ENCODE assay signal across 20 mouse cellular contexts in genomic region chrX:101063503-101063902, GRCm38 (mm10). TPM values are rescaled to one million over a fixed set of nuclear protein-coding genes. Genes with fewer than 3 reads are reported as not detected.
A peak's percentile ranks its signal among the peaks of the same experiment; 100 is the strongest.
DNase-seq lines count a peak whose midpoint lies in the region; ATAC-seq lines count a peak whose summit lies in the region.
"Had no signal": no experiment of that assay in that cellular context is flagged by ENCODE, and none has a peak within 500 bp of the region (broad histone marks: within the 10 kb centered on the region; RNA-seq: fewer than 3 reads in every experiment).

No protein-coding gene starts in this region.

- DNase-seq in cerebellum, adult 9-11 months, result peak; percentile 2
- peak; percentile 29 for DNase-seq in layer of hippocampus, adult 9-11 months
- no peak for DNase-seq in layer of hippocampus, adult 11-12 months (ENCODE audit: low spot score)
- DNase-seq in adrenal gland, postnatal 14 days, result peak; percentile 17
- no peak for DNase-seq in yolk sac, embryonic 10.5 days (ENCODE audit: low spot score)
- DNase-seq in thymus, postnatal 0 days (ENCODE audit: low spot score), result no peak
- DNase-seq: kidney, adult 18-20 months; kidney, postnatal 4 days; right cerebral cortex, adult 18-20 months had no signal

- H3K4me1 ChIP-seq in forebrain, embryonic 16.5 days (replicated peaks; ENCODE audit: control insufficient read depth, insufficient read depth, low read length), result no peaks in the 10 kb centered on the region
- H3K4me1 ChIP-seq: embryonic facial prominence, embryonic 13.5 days; liver, embryonic 12.5 days; neural tube, embryonic 15.5 days had no signal

- H3K4me2 ChIP-seq in forebrain, embryonic 16.5 days (ENCODE audit: low read length), result no peak overlapping the region
- H3K4me2 ChIP-seq: embryonic facial prominence, embryonic 13.5 days; hindbrain, embryonic 14.5 days; liver, embryonic 12.5 days; neural tube, embryonic 15.5 days had no signal

- H3K9ac ChIP-seq in forebrain, embryonic 16.5 days (replicated peaks; ENCODE audit: low read depth, low read length), result no peak overlapping the region
- H3K9ac ChIP-seq: embryonic facial prominence, embryonic 13.5 days; hindbrain, embryonic 14.5 days; liver, embryonic 12.5 days; neural tube, embryonic 15.5 days had no signal

- no peaks in the 10 kb centered on the region for H3K9me3 ChIP-seq in forebrain, embryonic 16.5 days (ENCODE audit: control insufficient read depth, low read length)
- H3K9me3 ChIP-seq: embryonic facial prominence, embryonic 13.5 days; liver, embryonic 12.5 days; neural tube, embryonic 15.5 days had no signal

- no peak overlapping the region for H3K27ac ChIP-seq in forebrain, embryonic 16.5 days (ENCODE audit: low read length)
- H3K27ac ChIP-seq: embryonic facial prominence, embryonic 13.5 days; hindbrain, embryonic 14.5 days; liver, embryonic 12.5 days; neural tube, embryonic 15.5 days had no signal

- no peak for ATAC-seq in cerebellum, adult (ENCODE audit: insufficient number of reproducible peaks, low FRiP score, low TSS enrichment)
- peak; percentile 86 for ATAC-seq in forebrain, embryonic 16.5 days
- ATAC-seq: activated CD4-positive, CD25-positive, alpha-beta regulatory T cell, adult 4 months; CD4-positive, CD25-positive, alpha-beta regulatory T cell, adult 4 months; liver, embryonic 12.5 days; lung, postnatal 0 days had no signal

- H3K4me3 ChIP-seq in forebrain, embryonic 16.5 days (replicated peaks; ENCODE audit: low read length), result no peak overlapping the region
- H3K4me3 ChIP-seq: embryonic facial prominence, embryonic 13.5 days; liver, embryonic 12.5 days; neural tube, embryonic 15.5 days had no signal

- 35% methylated on average over 2 of the region's 2 CpGs for WGBS in forebrain, embryonic 16.5 days

- no peaks in the 10 kb centered on the region for H3K27me3 ChIP-seq in forebrain, embryonic 16.5 days (replicated peaks; ENCODE audit: control insufficient read depth, insufficient read depth, low read length)
- H3K27me3 ChIP-seq: liver, embryonic 12.5 days; neural tube, embryonic 15.5 days had no signal

- H3K36me3 ChIP-seq in forebrain, embryonic 16.5 days (ENCODE audit: control insufficient read depth, insufficient read depth), result no peaks in the 10 kb centered on the region
- H3K36me3 ChIP-seq: embryonic facial prominence, embryonic 13.5 days; liver, embryonic 12.5 days; neural tube, embryonic 15.5 days had no signal

RNA-seq across cellular contexts. Expression of gene Tex11, which starts 4.0 kb away (rescaled TPM):
- not detected in 2 replicates for total RNA-seq in adrenal gland, postnatal 14 days (2021)
- polyA plus RNA-seq in forebrain, embryonic 16.5 days (2015; fragmentation: Nextera tagmentation; extraction: Ambion mirVana), result 0.06 TPM in 1 of 2 replicates, not detected in the other
- polyA plus RNA-seq in thymus, postnatal 0 days (2015; fragmentation: Nextera tagmentation; extraction: Ambion mirVana), result 0.10 and 2.3 TPM in 2 replicates
- total RNA-seq: megakaryocyte-erythroid progenitor cell, adult 5-6 weeks had no signal
- polyA plus RNA-seq: CD4-positive, CD25-positive, alpha-beta regulatory T cell, adult 4 months; gonadal fat pad, adult 2 months had no signal

RNA-seq across cellular contexts. Expression of gene Slc7a3, which starts 22.3 kb away (rescaled TPM):
- total RNA-seq in adrenal gland, postnatal 14 days (2021), result 0.48 and 0.64 TPM in 2 replicates
- polyA plus RNA-seq in forebrain, embryonic 16.5 days (2015; fragmentation: Nextera tagmentation; extraction: Ambion mirVana), result 2.1 and 5.1 TPM in 2 replicates
- 0.55 and 0.84 TPM in 2 replicates for polyA plus RNA-seq in thymus, postnatal 0 days (2015; fragmentation: Nextera tagmentation; extraction: Ambion mirVana)
- polyA plus RNA-seq: activated CD4-positive, CD25-positive, alpha-beta regulatory T cell, adult 4 months had no signal

Comparison
In these comparisons a context has a peak if more than half of its experiments do, and no peak if none do; other contexts are left out.
1. DNase-seq: peak in cerebellum, adult 9-11 months (single experiment), layer of hippocampus, adult 9-11 months (single experiment) and adrenal gland, postnatal 14 days (single experiment); none in layer of hippocampus, adult 11-12 months (single experiment), yolk sac, embryonic 10.5 days (single experiment) and thymus, postnatal 0 days (single experiment).